In genomic region chr8:119810953-119811499, GRCm38 (mm10) we compare ENCODE assay signal across 14 mouse cellular contexts. TPM values are rescaled to one million over a fixed set of nuclear protein-coding genes. Genes with fewer than 3 reads are reported as not detected.
DNase-seq lines count a peak whose midpoint lies in the region; ATAC-seq and TF ChIP-seq lines count a peak whose summit lies in the region.
"Had no signal": no experiment of that assay in that cellular context is flagged by ENCODE, and none has a peak within 500 bp of the region (broad histone marks: within the 10 kb centered on the region; RNA-seq: fewer than 3 reads in every experiment).

No protein-coding gene starts in this region.

- H3K4me1 ChIP-seq in forebrain, embryonic 12.5 days: peaks cover 47% of the 10 kb centered on the region
- H3K4me1 ChIP-seq in intestine, embryonic 16.5 days (ENCODE audit: control insufficient read depth, insufficient read depth, low read length): peaks cover 60% of the 10 kb centered on the region
- peaks cover 7% of the 10 kb centered on the region; the same call in 1 of the 2 replicates for H3K4me1 ChIP-seq in midbrain, postnatal 0 days (ENCODE audit: insufficient read depth, low read length)

- 85% methylated on average over 14 of the region's 14 CpGs for WGBS in forebrain, embryonic 12.5 days
- 51% methylated on average over 14 of the region's 14 CpGs for WGBS in intestine, embryonic 16.5 days
- 64% methylated on average over 14 of the region's 14 CpGs for WGBS in midbrain, postnatal 0 days

- H3K36me3 ChIP-seq in forebrain, embryonic 12.5 days (replicated peaks): peaks cover 9% of the 10 kb centered on the region
- peaks cover 6% of the 10 kb centered on the region; the same call in 1 of the 2 replicates for H3K36me3 ChIP-seq in intestine, embryonic 16.5 days (ENCODE audit: control insufficient read depth, insufficient read depth, low read length)
- H3K36me3 ChIP-seq in midbrain, postnatal 0 days (ENCODE audit: insufficient read depth, low read length): peaks cover 16% of the 10 kb centered on the region
- H3K36me3 ChIP-seq: lung, embryonic 15.5 days had no signal

- no peak for TF ChIP-seq CTCF in layer of hippocampus, adult 2 months (conservative IDR thresholded peaks at IDR 0.05)
- no peak for TF ChIP-seq CTCF in midbrain, postnatal 0 days (IDR thresholded peaks at IDR 0.05)

- no peak for DNase-seq in layer of hippocampus, adult 2 months (ENCODE audit: low spot score in 2 of 2)
- DNase-seq in layer of hippocampus, adult 11-12 months (ENCODE audit: low spot score): no peak
- DNase-seq in midbrain, postnatal 0 days (ENCODE audit: low spot score): no peak
- no peak for DNase-seq in urinary bladder, postnatal 25 days (ENCODE audit: low spot score)
- no peak for DNase-seq in retina, embryonic 14.5 days (ENCODE audit: low spot score)
- no peak for DNase-seq in urinary bladder, adult 18-20 months (ENCODE audit: low spot score in 2 of 2)
- DNase-seq: cerebellum, adult 11-12 months; gastrocnemius, adult 2 months; heart, postnatal 10 days; kidney, postnatal 10 days had no signal

- no peak overlapping the region for H3K4me3 ChIP-seq in layer of hippocampus, adult 2 months
- H3K4me3 ChIP-seq in forebrain, embryonic 12.5 days (replicated peaks): no peak overlapping the region
- no peak overlapping the region for H3K4me3 ChIP-seq in intestine, embryonic 16.5 days (ENCODE audit: low read length)
- no peak overlapping the region for H3K4me3 ChIP-seq in midbrain, postnatal 0 days (ENCODE audit: low read depth, low read length)
- H3K4me3 ChIP-seq: embryonic facial prominence, embryonic 12.5 days; gastrocnemius, adult 2 months; lung, embryonic 15.5 days had no signal

- H3K9me3 ChIP-seq in forebrain, embryonic 12.5 days: no peaks in the 10 kb centered on the region
- no peaks in the 10 kb centered on the region for H3K9me3 ChIP-seq in intestine, embryonic 16.5 days (ENCODE audit: control insufficient read depth, low read length)
- H3K9me3 ChIP-seq in midbrain, postnatal 0 days (ENCODE audit: low read length): no peaks in the 10 kb centered on the region
- H3K9me3 ChIP-seq: embryonic facial prominence, embryonic 12.5 days; lung, embryonic 15.5 days had no signal

- no peak for ATAC-seq in forebrain, embryonic 12.5 days (ENCODE audit: low FRiP score)
- peak; percentile 62 for ATAC-seq in intestine, embryonic 16.5 days
- ATAC-seq in midbrain, postnatal 0 days (ENCODE audit: low FRiP score): no peak

- H3K27me3 ChIP-seq in forebrain, embryonic 12.5 days: no peaks in the 10 kb centered on the region
- no peaks in the 10 kb centered on the region for H3K27me3 ChIP-seq in intestine, embryonic 16.5 days (replicated peaks; ENCODE audit: control insufficient read depth, insufficient read depth, low read length)
- H3K27me3 ChIP-seq in midbrain, postnatal 0 days (ENCODE audit: insufficient read depth, low read length): no peaks in the 10 kb centered on the region
- H3K27me3 ChIP-seq: embryonic facial prominence, embryonic 12.5 days; lung, embryonic 15.5 days had no signal

- H3K4me2 ChIP-seq in forebrain, embryonic 12.5 days: no peak overlapping the region
- no peak overlapping the region for H3K4me2 ChIP-seq in intestine, embryonic 16.5 days (ENCODE audit: low read depth, low read length)
- H3K4me2 ChIP-seq in midbrain, postnatal 0 days (ENCODE audit: low read depth, low read length, poor library complexity, severe bottlenecking): no peak overlapping the region
- H3K4me2 ChIP-seq: embryonic facial prominence, embryonic 12.5 days; lung, embryonic 15.5 days had no signal

- H3K27ac ChIP-seq in layer of hippocampus, adult 2 months: peak overlapping the region; percentile 76; the same call in 1 of the 2 replicates
- H3K27ac ChIP-seq in forebrain, embryonic 12.5 days: peak overlapping the region; percentile 21; the same call in 1 of the 2 replicates
- H3K27ac ChIP-seq in intestine, embryonic 16.5 days (ENCODE audit: low read length): peak overlapping the region; percentile 97
- peak overlapping the region; percentile 26; the same call in 1 of the 2 replicates for H3K27ac ChIP-seq in midbrain, postnatal 0 days (ENCODE audit: low read depth, low read length)
- H3K27ac ChIP-seq: embryonic facial prominence, embryonic 12.5 days; gastrocnemius, adult 2 months; lung, embryonic 15.5 days had no signal

- peak overlapping the region; percentile 25; the same call in 1 of the 2 replicates for H3K9ac ChIP-seq in forebrain, embryonic 12.5 days
- H3K9ac ChIP-seq in intestine, embryonic 16.5 days (ENCODE audit: low read depth, low read length): peak overlapping the region; percentile 39
- H3K9ac ChIP-seq in midbrain, postnatal 0 days (replicated peaks; ENCODE audit: low read length, poor library complexity, severe bottlenecking): no peak overlapping the region
- H3K9ac ChIP-seq: embryonic facial prominence, embryonic 12.5 days; lung, embryonic 15.5 days had no signal

RNA-seq across cellular contexts. Expression of gene Cotl1, which starts 29.3 kb away (rescaled TPM):
- total RNA-seq in layer of hippocampus, adult 2 months (2021): 100 to 1,000 TPM; 138 to 139 TPM
- polyA plus RNA-seq in forebrain, embryonic 12.5 days (2016; fragmentation: Nextera tagmentation; extraction: Ambion mirVana): 148 and 282 TPM in 2 replicates
- 248 and 262 TPM in 2 replicates for polyA plus RNA-seq in intestine, embryonic 16.5 days (2015; fragmentation: Nextera tagmentation; extraction: Ambion mirVana)
- 223 and 238 TPM in 2 replicates for total RNA-seq in midbrain, postnatal 0 days (2014; rRNA removed)
- polyA plus RNA-seq in midbrain, postnatal 0 days (2015; fragmentation: Nextera tagmentation; extraction: Ambion mirVana): 112 and 119 TPM in 2 replicates

RNA-seq across cellular contexts. Expression of gene Tldc1, which starts 32.8 kb away (rescaled TPM):
- total RNA-seq in layer of hippocampus, adult 2 months (2021): 10 to 100 TPM; 15.2 to 15.5 TPM
- 10.9 and 12.7 TPM in 2 replicates for polyA plus RNA-seq in forebrain, embryonic 12.5 days (2016; fragmentation: Nextera tagmentation; extraction: Ambion mirVana)
- 17.8 and 18.1 TPM in 2 replicates for polyA plus RNA-seq in intestine, embryonic 16.5 days (2015; fragmentation: Nextera tagmentation; extraction: Ambion mirVana)
- 18.5 and 20.4 TPM in 2 replicates for total RNA-seq in midbrain, postnatal 0 days (2014; rRNA removed)
- polyA plus RNA-seq in midbrain, postnatal 0 days (2015; fragmentation: Nextera tagmentation; extraction: Ambion mirVana): 6.7 and 7.4 TPM in 2 replicates

RNA-seq across cellular contexts. Expression of gene Klhl36, which starts 51.0 kb away (rescaled TPM):
- total RNA-seq in layer of hippocampus, adult 2 months (2021): 1 to 10 TPM; 7.7 to 8.4 TPM
- polyA plus RNA-seq in forebrain, embryonic 12.5 days (2016; fragmentation: Nextera tagmentation; extraction: Ambion mirVana): 9.9 and 10.9 TPM in 2 replicates
- polyA plus RNA-seq in intestine, embryonic 16.5 days (2015; fragmentation: Nextera tagmentation; extraction: Ambion mirVana): 11.5 and 12.2 TPM in 2 replicates
- 28.2 and 31.0 TPM in 2 replicates for total RNA-seq in midbrain, postnatal 0 days (2014; rRNA removed)
- 19.5 and 21.0 TPM in 2 replicates for polyA plus RNA-seq in midbrain, postnatal 0 days (2015; fragmentation: Nextera tagmentation; extraction: Ambion mirVana)

Comparison
In these comparisons a context has a peak if more than half of its experiments do, and no peak if none do; other contexts are left out.
1. H3K27ac ChIP-seq: peak in every context shown above with its lines; median percentile 97 in intestine, embryonic 16.5 days; 76 in layer of hippocampus, adult 2 months; 26 in midbrain, postnatal 0 days; 21 in forebrain, embryonic 12.5 days.